Mouse (Mus musculus) brown adipose tissue, adult 24 weeks (tissue): ENCODE data around the gene Dmrtc1c1. TPM values are rescaled to one million over a fixed set of nuclear protein-coding genes. Genes with fewer than 3 reads are reported as not detected.
"Not testable (repeated sequence)": the region's sequence is repeated elsewhere in the genome, so short reads cannot be mapped to it uniquely, and the experiment has no call there.

Source experiments
- H3K27ac ChIP-seq: fragments of 200-500 bp; replicated peaks from 2 replicates; pipeline ENCODE4 v1.5.1; 2012; ENCODE audit warnings: low read depth, mild to moderate bottlenecking, low read length
- H3K4me1 ChIP-seq: fragments of 200-500 bp; 2 replicates; pipeline ENCODE4 v1.6.1; 2012; ENCODE audit warnings: low read length, mixed read lengths; ENCODE audit not compliant: control insufficient read depth, insufficient read depth, insufficient read length
- H3K4me3 ChIP-seq: fragments of 200-500 bp; 2 replicates; pipeline ENCODE4 v1.5.1; 2012; ENCODE audit warnings: low read depth, mild to moderate bottlenecking, low read length, moderate library complexity; ENCODE audit not compliant: insufficient read depth
- polyA plus RNA-seq: library from polyadenylated mRNA; stranded (reverse); fragments of >200 nt; gene quantifications from 2 replicates; pipeline ENCODE4 v1.2.4, GENCODE M21; 2012; ENCODE audit not compliant: missing spikeins, insufficient read depth, insufficient read length

The Dmrtc1c1 gene
- polyA plus RNA-seq: not detected in 2 replicates

GRCm38 (mm10) chrX:102802663-102803062, at the start of gene Dmrtc1c1:
TSS of gene Dmrtc1c1 (plus strand) at chrX:102802963.
- H3K4me3 ChIP-seq, H3K27ac ChIP-seq, H3K4me1 ChIP-seq: not testable (repeated sequence)

- Histone ChIP-seq H3K4me1 (no peaks in the 10 kb centered on the region), H3K27ac (no peak overlapping the region), H3K4me3 (no peak overlapping the region)
Measured at GRCm38 (mm10) chrX:102765878-102766277, 36.9 kb upstream of the Dmrtc1c1 start.

- no peak overlapping the region for H3K4me3 ChIP-seq
- H3K4me1 ChIP-seq: no peaks in the 10 kb centered on the region
- H3K27ac ChIP-seq: no peak overlapping the region
Measured at GRCm38 (mm10) chrX:102812311-102812710, 9.5 kb downstream of the Dmrtc1c1 start.

- not testable (repeated sequence) for H3K4me3 ChIP-seq, H3K27ac ChIP-seq, H3K4me1 ChIP-seq
Measured at GRCm38 (mm10) chrX:102854516-102854915, 51.8 kb downstream of the Dmrtc1c1 start, which contains the start of gene Dmrtc1c2. TSS of gene Dmrtc1c2 (minus strand) at chrX:102854616.

Other genes starting within 250 kb of the Dmrtc1c1 start
- gene Phka1, start 158.7 kb upstream of the Dmrtc1c1 start, polyA plus RNA-seq: 5.0 and 6.6 TPM in 2 replicates
- gene Gm3880, start 116.0 kb upstream of the Dmrtc1c1 start, polyA plus RNA-seq: not detected in 2 replicates
- not detected in 2 replicates for gene Gm9112, start 95.3 kb upstream of the Dmrtc1c1 start, polyA plus RNA-seq
- gene Dmrtc1b, start 95.1 kb upstream of the Dmrtc1c1 start, polyA plus RNA-seq: not detected in 2 replicates
- gene Dmrtc1c2, start 51.7 kb downstream of the Dmrtc1c1 start, polyA plus RNA-seq: not detected in 2 replicates
- not detected in 2 replicates for gene 1700031F05Rik, start 65.0 kb downstream of the Dmrtc1c1 start, polyA plus RNA-seq
- gene Dmrtc1a, start 105.7 kb downstream of the Dmrtc1c1 start, polyA plus RNA-seq: 1.5 TPM in 1 of 2 replicates, not detected in the other
- not detected in 2 replicates for gene 1700011M02Rik, start 105.9 kb downstream of the Dmrtc1c1 start, polyA plus RNA-seq
- gene 1700018G05Rik, start 125.4 kb downstream of the Dmrtc1c1 start, polyA plus RNA-seq: not detected in 2 replicates